Mouse (Mus musculus) intestine, postnatal 0 days (tissue): ENCODE measurements around the gene Hcn4. TPM values are rescaled to one million over a fixed set of nuclear protein-coding genes. Genes with fewer than 3 reads are reported as not detected.

Experiments
- ATAC-seq: fragments of 200-750 bp; cut with Nextera tagmentation; 2 replicates; pipeline ENCODE4 v1.8.0; 2017; ENCODE audit warnings: mild to moderate bottlenecking, moderate TSS enrichment, moderate library complexity
- H3K27ac ChIP-seq: fragments of 300-500 bp; sonication (generic); 2 replicates; pipeline ENCODE4 v1.5.1; 2014; ENCODE audit warnings: mild to moderate bottlenecking, low read depth, low read length, moderate library complexity
- H3K27me3 ChIP-seq: fragments of 300-500 bp; sonication (generic); replicated peaks from 2 replicates; pipeline ENCODE4 v1.6.1; 2014; ENCODE audit warnings: low read length, mixed read lengths; ENCODE audit not compliant: control insufficient read depth, insufficient read depth
- H3K36me3 ChIP-seq: fragments of 300-500 bp; sonication (generic); 2 replicates; pipeline ENCODE4 v1.6.1; 2014; ENCODE audit warnings: mild to moderate bottlenecking, moderate library complexity; ENCODE audit not compliant: control insufficient read depth, insufficient read depth
- H3K4me1 ChIP-seq: fragments of 300-500 bp; sonication (generic); replicated peaks from 2 replicates; pipeline ENCODE4 v1.6.1; 2014; ENCODE audit warnings: antibody characterized with exemption, low read length, mixed read lengths; ENCODE audit not compliant: control insufficient read depth, insufficient read depth
- H3K4me2 ChIP-seq: fragments of 300-500 bp; sonication (generic); replicated peaks from 2 replicates; pipeline ENCODE4 v1.6.1; 2014; ENCODE audit warnings: low read depth, mild to moderate bottlenecking, moderate library complexity
- H3K4me3 ChIP-seq: fragments of 300-500 bp; sonication (generic); 2 replicates; pipeline ENCODE4 v1.5.1; 2014; ENCODE audit warnings: low read depth, low read length
- H3K9ac ChIP-seq: fragments of 300-500 bp; sonication (generic); 2 replicates; pipeline ENCODE4 v1.6.1; 2014; ENCODE audit warnings: mild to moderate bottlenecking, low read depth, low read length
- H3K9me3 ChIP-seq: fragments of 300-500 bp; sonication (generic); 2 replicates; pipeline ENCODE4 v1.6.1; 2016; ENCODE audit warnings: mixed run types; ENCODE audit not compliant: control insufficient read depth
- CTCF ChIP-seq: sonication (generic); IDR thresholded peaks from 2 replicates; pipeline ENCODE4 v1.5.1; 2016; ENCODE audit warnings: low read depth, mild to moderate bottlenecking, control low read depth, antibody characterized with exemption, moderate library complexity
- WGBS: fragments of 180-500 bp; shearing (Covaris S2); extraction: QIAGEN DNeasy Blood & Tissue Kit; methylation state at CpG from one replicate; pipeline ENCODE4 v1.1.7; 2014; 5-methylcytosine and 5-hydroxymethylcytosine counted together
- polyA plus RNA-seq: library from polyadenylated mRNA; unstranded; fragments of >200 nt; fragmentation: Nextera tagmentation; extraction: Ambion mirVana; gene quantifications from 2 replicates; pipeline ENCODE4 v1.2.1, GENCODE M21; 2015

Gene Hcn4
- polyA plus RNA-seq = 0.27 TPM in 2 replicates

GRCm38 (mm10) chr9:58823139-58823917, at the start of gene Hcn4:
Gene Hcn4 (plus strand): TSS chr9:58823412.
- no peak for TF ChIP-seq CTCF
- peak within 1 kb of the TSS; percentile 31 for H3K9ac ChIP-seq
- H3K4me1 ChIP-seq = 0 out of 2 replicates have a peak, but pooled peaks cover 4% of the 10 kb centered on the region
- peak within 1 kb of the TSS; percentile 98 for H3K4me2 ChIP-seq
- peak; percentile 23; the same call in 1 of the 2 replicates for ATAC-seq
- no peaks in the 10 kb centered on the region for H3K36me3 ChIP-seq
- no peaks in the 10 kb centered on the region for H3K9me3 ChIP-seq
- H3K27ac ChIP-seq = no peak within 1 kb of the TSS
- WGBS = under 1% methylated on average over 79 of the region's 95 CpGs
- H3K4me3 ChIP-seq = peak within 1 kb of the TSS; percentile 65
- peaks cover 61% of the 10 kb centered on the region for H3K27me3 ChIP-seq

GRCm38 (mm10) chr9:58774761-58775160, 48.5 kb upstream of the Hcn4 start:
- H3K27ac ChIP-seq = no peak overlapping the region
- 64% methylated on average over 3 of the region's 3 CpGs for WGBS

GRCm38 (mm10) chr9:58775363-58775762, 47.8 kb upstream of the Hcn4 start:
- H3K4me2 ChIP-seq = no peak overlapping the region
- no peak overlapping the region for H3K9ac ChIP-seq
- no peak for ATAC-seq
- TF ChIP-seq CTCF = peak; percentile 55
- no peaks in the 10 kb centered on the region for H3K36me3 ChIP-seq
- no peak overlapping the region for H3K4me3 ChIP-seq
- 12% methylated on average over 2 of the region's 2 CpGs for WGBS
- H3K27ac ChIP-seq = no peak overlapping the region
- no peaks in the 10 kb centered on the region for H3K9me3 ChIP-seq
- no peaks in the 10 kb centered on the region for H3K4me1 ChIP-seq
- no peaks in the 10 kb centered on the region for H3K27me3 ChIP-seq

More at GRCm38 (mm10) chr9:58774761-58775160, 48.5 kb upstream of the Hcn4 start:
- ATAC-seq = no peak
- Histone ChIP-seq H3K36me3 (no peaks in the 10 kb centered on the region), H3K9me3 (no peaks in the 10 kb centered on the region), H3K4me2 (no peak overlapping the region), H3K4me1 (no peaks in the 10 kb centered on the region), H3K27me3 (no peaks in the 10 kb centered on the region), H3K4me3 (no peak overlapping the region), H3K9ac (no peak overlapping the region)
- TF ChIP-seq CTCF = no peak

- Histone ChIP-seq H3K27ac (no peak overlapping the region), H3K4me2 (no peak overlapping the region), H3K9ac (no peak overlapping the region), H3K36me3 (no peaks in the 10 kb centered on the region), H3K9me3 (no peaks in the 10 kb centered on the region), H3K27me3 (no peaks in the 10 kb centered on the region), H3K4me1 (no peaks in the 10 kb centered on the region), H3K4me3 (no peak overlapping the region)
- no peak for TF ChIP-seq CTCF
- 83% methylated on average over 3 of the region's 3 CpGs for WGBS
- ATAC-seq = no peak
Observed at GRCm38 (mm10) chr9:58789476-58789875, 33.7 kb upstream of the Hcn4 start.

GRCm38 (mm10) chr9:58798155-58798554, 25.1 kb upstream of the Hcn4 start:
- H3K4me1 ChIP-seq = no peaks in the 10 kb centered on the region
- H3K9me3 ChIP-seq = no peaks in the 10 kb centered on the region
- no peaks in the 10 kb centered on the region for H3K27me3 ChIP-seq
- no peak overlapping the region for H3K27ac ChIP-seq
- ATAC-seq = no peak
- H3K4me3 ChIP-seq = no peak overlapping the region
- no peak overlapping the region for H3K9ac ChIP-seq
- H3K4me2 ChIP-seq = no peak overlapping the region
- no peaks in the 10 kb centered on the region for H3K36me3 ChIP-seq
- 74% methylated on average over 7 of the region's 7 CpGs for WGBS
- TF ChIP-seq CTCF = no peak

GRCm38 (mm10) chr9:58801441-58801840, 21.8 kb upstream of the Hcn4 start:
- H3K36me3 ChIP-seq = no peaks in the 10 kb centered on the region
- no peak overlapping the region for H3K9ac ChIP-seq
- H3K9me3 ChIP-seq = no peaks in the 10 kb centered on the region
- no peak overlapping the region for H3K4me3 ChIP-seq
- WGBS = 59% methylated on average over 2 of the region's 2 CpGs
- no peaks in the 10 kb centered on the region; the same call in 1 of the 2 replicates for H3K4me1 ChIP-seq
- no peak for TF ChIP-seq CTCF
- ATAC-seq = no peak
- H3K27me3 ChIP-seq = no peaks in the 10 kb centered on the region
- no peak overlapping the region for H3K4me2 ChIP-seq
- H3K27ac ChIP-seq = no peak overlapping the region
